Mouse (Mus musculus) stomach, embryonic 15.5 days (tissue): ENCODE data around the gene Gm4553. TPM values are rescaled to one million over a fixed set of nuclear protein-coding genes. Genes with fewer than 3 reads are reported as not detected.
"Not testable (repeated sequence)": the region's sequence is repeated elsewhere in the genome, so short reads cannot be mapped to it uniquely, and the experiment has no call there.

ENCODE experiments used
- ATAC-seq: fragments of 200-750 bp; cut with Nextera tagmentation; 2 replicates; pipeline ENCODE4 v1.8.0; 2017; ENCODE audit warnings: low read depth, moderate number of reproducible peaks, moderate TSS enrichment; ENCODE audit not compliant: insufficient read depth, low FRiP score
- H3K27ac ChIP-seq: fragments of 300-500 bp; sonication (generic); 2 replicates; pipeline ENCODE4 v1.5.1; 2015; ENCODE audit warnings: mild to moderate bottlenecking, inconsistent platforms
- H3K27me3 ChIP-seq: fragments of 300-500 bp; sonication (generic); replicated peaks from 2 replicates; pipeline ENCODE4 v1.6.1; 2015; ENCODE audit warnings: inconsistent platforms
- H3K36me3 ChIP-seq: fragments of 300-500 bp; sonication (generic); 2 replicates; pipeline ENCODE4 v1.6.1; 2015; ENCODE audit warnings: inconsistent platforms
- H3K4me1 ChIP-seq: fragments of 300-500 bp; sonication (generic); 2 replicates; pipeline ENCODE4 v1.6.1; 2015; ENCODE audit warnings: inconsistent platforms
- H3K4me2 ChIP-seq: fragments of 300-500 bp; sonication (generic); 2 replicates; pipeline ENCODE4 v1.6.1; 2015; ENCODE audit warnings: mild to moderate bottlenecking, inconsistent platforms
- H3K4me3 ChIP-seq: fragments of 300-500 bp; sonication (generic); replicated peaks from 2 replicates; pipeline ENCODE4 v1.5.1; 2015; ENCODE audit warnings: inconsistent platforms
- H3K9ac ChIP-seq: fragments of 300-500 bp; sonication (generic); 2 replicates; pipeline ENCODE4 v1.6.1; 2015; ENCODE audit warnings: inconsistent platforms
- H3K9me3 ChIP-seq: fragments of 300-500 bp; sonication (generic); 2 replicates; pipeline ENCODE4 v1.6.1; 2016; ENCODE audit warnings: inconsistent platforms
- WGBS: fragments of 180-500 bp; shearing (Covaris S2); methylation state at CpG from one replicate; pipeline ENCODE4 v1.1.7; 2015; 5-methylcytosine and 5-hydroxymethylcytosine counted together
- polyA plus RNA-seq: library from polyadenylated mRNA; unstranded; fragments of >200 nt; fragmentation: Nextera tagmentation; extraction: Ambion mirVana; gene quantifications from 2 replicates; pipeline ENCODE4 v1.2.1, GENCODE M21; 2015

The Gm4553 gene
- not detected in 2 replicates for polyA plus RNA-seq

DNA sequence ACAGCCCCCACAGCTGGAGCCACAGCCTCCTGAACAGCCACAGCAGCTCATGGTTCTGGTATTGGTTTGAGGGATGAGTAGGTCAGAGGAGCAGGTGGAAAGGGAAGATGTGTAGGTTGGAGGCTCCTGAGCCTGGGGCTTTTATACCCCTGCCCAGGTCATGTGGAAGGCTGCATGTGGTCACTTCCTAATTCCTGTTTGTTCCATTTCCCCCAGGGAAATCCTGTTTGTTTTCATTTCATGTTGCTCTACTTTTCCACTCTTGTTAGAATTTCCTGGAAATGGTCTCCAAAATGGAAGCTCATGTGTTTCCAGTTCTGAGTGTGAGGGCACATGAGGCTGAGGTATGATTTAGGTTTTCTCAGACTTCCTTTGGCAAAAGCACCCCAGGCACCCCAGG lies at the start of gene Gm4553:
Gm4553 (minus strand) TSS at position 101 of the 400 bp plus-strand sequence.
- not testable (repeated sequence) for H3K36me3 ChIP-seq, H3K4me1 ChIP-seq, H3K27ac ChIP-seq, H3K4me2 ChIP-seq, H3K27me3 ChIP-seq, ATAC-seq, H3K9ac ChIP-seq, H3K9me3 ChIP-seq, H3K4me3 ChIP-seq

DNA sequence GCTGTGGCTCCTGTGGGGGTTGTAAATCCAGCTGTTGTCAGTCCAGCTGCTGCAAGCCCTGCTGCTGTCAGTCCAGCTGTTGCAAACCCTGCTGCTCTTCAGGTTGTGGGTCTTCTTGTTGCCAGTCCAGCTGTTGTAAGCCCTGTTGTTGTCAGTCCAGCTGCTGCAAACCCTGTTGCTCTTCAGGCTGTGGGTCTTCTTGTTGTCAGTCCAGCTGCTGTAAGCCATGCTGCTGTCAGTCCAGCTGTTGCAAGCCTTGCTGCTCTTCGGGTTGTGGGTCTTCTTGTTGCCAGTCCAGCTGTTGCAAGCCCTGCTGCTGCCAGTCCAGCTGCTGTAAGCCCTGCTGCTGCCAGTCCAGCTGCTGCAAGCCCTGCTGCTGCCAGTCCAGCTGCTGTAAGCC lies 46.6 kb upstream of the Gm4553 start:
- not testable (repeated sequence) for ATAC-seq, H3K4me1 ChIP-seq, H3K9me3 ChIP-seq, H3K36me3 ChIP-seq, H3K4me2 ChIP-seq, H3K4me3 ChIP-seq, H3K9ac ChIP-seq, H3K27ac ChIP-seq, H3K27me3 ChIP-seq
- WGBS = 55% methylated on average over 1 of the region's 1 CpGs

DNA sequence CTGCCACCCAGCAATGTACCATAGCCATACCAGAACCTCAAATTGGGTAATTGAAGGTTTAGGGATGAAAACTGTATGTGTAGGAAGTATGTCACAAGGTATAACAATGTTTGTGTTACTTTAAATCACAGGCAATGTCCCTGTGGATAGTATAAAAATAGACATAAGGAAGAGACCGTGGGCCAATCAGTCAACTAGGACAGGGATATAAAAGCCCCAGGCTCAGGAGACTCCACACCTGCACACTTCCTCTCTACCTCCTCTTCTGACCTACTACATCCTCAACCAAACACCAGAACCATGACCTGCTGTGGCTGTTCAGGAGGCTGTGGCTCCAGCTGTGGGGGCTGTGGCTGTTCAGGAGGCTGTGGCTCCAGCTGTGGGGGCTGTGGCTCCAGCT lies 46.0 kb upstream of the Gm4553 start, which contains the start of gene Gm7579:
Gm7579 (plus strand) TSS at position 301 of the 400 bp plus-strand sequence.
- Histone ChIP-seq H3K27ac (no peak within 1 kb of the TSS), H3K9me3 (no peaks in the 10 kb centered on the region), H3K4me2 (no peak within 1 kb of the TSS), H3K36me3 (no peaks in the 10 kb centered on the region), H3K4me3 (no peak within 1 kb of the TSS), H3K4me1 (no peaks in the 10 kb centered on the region), H3K9ac (no peak within 1 kb of the TSS), H3K27me3 (no peaks in the 10 kb centered on the region)
- ATAC-seq = no peak
- WGBS = 70% methylated on average over 1 of the region's 1 CpGs

DNA sequence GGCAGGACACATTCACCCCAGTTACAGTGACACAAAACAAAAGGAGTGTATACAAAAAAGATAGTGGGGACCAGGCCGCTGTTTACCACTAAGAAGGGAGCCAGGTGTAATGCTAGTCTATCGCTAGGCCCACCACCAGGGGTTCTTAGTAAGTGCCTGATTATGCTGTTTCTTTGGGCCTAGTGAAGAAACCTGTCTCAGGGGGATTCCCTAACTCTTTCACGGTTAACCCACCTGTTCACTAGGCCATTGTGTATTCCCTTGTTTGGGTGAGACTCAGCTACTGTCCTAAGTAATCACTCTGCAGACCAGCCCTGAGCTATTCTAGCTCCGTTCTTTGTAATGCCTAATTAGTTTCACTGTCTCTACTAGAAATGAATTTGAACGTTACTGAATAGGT lies 41.4 kb upstream of the Gm4553 start:
- not testable (repeated sequence) for H3K4me3 ChIP-seq, H3K9ac ChIP-seq, H3K4me1 ChIP-seq, H3K27ac ChIP-seq, H3K27me3 ChIP-seq, H3K4me2 ChIP-seq, H3K9me3 ChIP-seq, ATAC-seq, H3K36me3 ChIP-seq
- 80% methylated on average over 5 of the region's 5 CpGs for WGBS

DNA sequence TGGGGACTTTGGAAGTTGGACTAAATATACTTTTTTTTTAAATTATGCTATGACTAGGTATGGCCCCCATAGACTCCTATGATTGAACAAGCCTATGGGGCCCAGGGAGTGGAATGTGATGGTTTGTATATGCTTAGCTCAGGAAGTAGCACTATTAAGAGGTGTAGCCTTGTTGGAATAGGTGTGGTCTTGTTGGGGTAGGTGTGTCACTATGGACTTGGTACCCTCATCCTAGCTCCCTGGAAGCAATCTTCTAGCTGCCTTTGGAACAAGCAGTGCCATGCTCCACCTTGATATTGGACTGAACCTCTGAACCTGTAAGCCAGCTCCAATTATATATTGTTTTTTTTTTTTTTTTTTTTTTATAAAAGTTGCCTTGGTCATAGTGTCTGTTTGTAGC lies 39.9 kb upstream of the Gm4553 start:
- H3K9ac ChIP-seq = no peak overlapping the region
- H3K27me3 ChIP-seq = no peaks in the 10 kb centered on the region
- no peak overlapping the region for H3K4me2 ChIP-seq
- H3K4me1 ChIP-seq = no peaks in the 10 kb centered on the region
- no peak overlapping the region for H3K4me3 ChIP-seq
- H3K27ac ChIP-seq = no peak overlapping the region
- no peak for ATAC-seq
- H3K36me3 ChIP-seq = no peaks in the 10 kb centered on the region
- H3K9me3 ChIP-seq = no peaks in the 10 kb centered on the region

DNA sequence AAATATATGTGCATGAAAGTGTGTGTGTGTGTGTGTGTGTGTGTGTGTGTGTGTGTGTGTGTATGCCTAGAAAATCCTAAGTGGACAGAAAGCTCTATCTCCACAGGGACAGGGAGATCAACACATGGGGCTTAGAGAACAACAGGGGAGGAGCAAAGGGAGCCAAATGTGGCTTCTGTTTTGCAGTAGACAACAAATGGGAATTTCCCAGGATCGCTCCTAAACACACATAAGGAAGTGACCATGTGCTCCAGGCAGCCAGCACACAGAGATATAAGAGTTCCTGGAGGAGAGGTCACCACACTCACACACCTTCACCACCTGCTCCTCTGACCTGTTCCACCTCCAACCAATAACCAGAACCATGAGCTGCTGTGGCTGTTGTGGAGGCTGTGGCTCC lies 35.5 kb upstream of the Gm4553 start, which contains the start of gene Krtap5-3:
Krtap5-3 (plus strand) TSS at position 301 of the 400 bp plus-strand sequence.
- no peaks in the 10 kb centered on the region for H3K4me1 ChIP-seq
- no peak within 1 kb of the TSS for H3K4me2 ChIP-seq
- H3K36me3 ChIP-seq = no peaks in the 10 kb centered on the region
- no peaks in the 10 kb centered on the region for H3K9me3 ChIP-seq
- H3K27ac ChIP-seq = no peak within 1 kb of the TSS
- no peak for ATAC-seq
- no peak within 1 kb of the TSS for H3K4me3 ChIP-seq
- 42% methylated on average over 1 of the region's 1 CpGs for WGBS
- no peak within 1 kb of the TSS for H3K9ac ChIP-seq
- no peaks in the 10 kb centered on the region for H3K27me3 ChIP-seq

DNA sequence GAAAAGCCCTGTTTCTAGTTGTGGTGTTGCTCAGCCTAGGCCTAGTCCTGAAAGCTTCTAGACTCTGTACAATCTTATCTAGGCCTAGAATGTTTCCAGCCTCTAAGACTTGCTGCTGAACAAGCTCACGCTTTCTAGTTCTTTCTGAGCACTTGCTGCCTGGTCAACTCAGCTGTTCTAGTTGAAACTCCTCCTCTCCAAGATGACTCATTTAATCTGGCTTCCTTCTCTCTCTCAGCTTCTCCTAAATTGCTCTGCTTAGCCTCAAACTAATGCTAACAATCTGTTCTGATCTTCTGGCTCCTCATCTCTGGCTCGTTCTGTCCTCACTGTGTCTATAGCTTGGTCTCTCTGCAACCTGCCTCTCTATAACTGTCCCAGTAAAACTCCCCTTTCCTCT lies 33.2 kb upstream of the Gm4553 start:
- WGBS = 68% methylated on average over 2 of the region's 2 CpGs
- no peak overlapping the region for H3K4me2 ChIP-seq
- no peaks in the 10 kb centered on the region for H3K9me3 ChIP-seq
- no peak overlapping the region for H3K4me3 ChIP-seq
- no peak overlapping the region for H3K27ac ChIP-seq
- no peak for ATAC-seq
- H3K27me3 ChIP-seq = no peaks in the 10 kb centered on the region
- H3K36me3 ChIP-seq = no peaks in the 10 kb centered on the region
- H3K4me1 ChIP-seq = no peaks in the 10 kb centered on the region
- H3K9ac ChIP-seq = no peak overlapping the region

DNA sequence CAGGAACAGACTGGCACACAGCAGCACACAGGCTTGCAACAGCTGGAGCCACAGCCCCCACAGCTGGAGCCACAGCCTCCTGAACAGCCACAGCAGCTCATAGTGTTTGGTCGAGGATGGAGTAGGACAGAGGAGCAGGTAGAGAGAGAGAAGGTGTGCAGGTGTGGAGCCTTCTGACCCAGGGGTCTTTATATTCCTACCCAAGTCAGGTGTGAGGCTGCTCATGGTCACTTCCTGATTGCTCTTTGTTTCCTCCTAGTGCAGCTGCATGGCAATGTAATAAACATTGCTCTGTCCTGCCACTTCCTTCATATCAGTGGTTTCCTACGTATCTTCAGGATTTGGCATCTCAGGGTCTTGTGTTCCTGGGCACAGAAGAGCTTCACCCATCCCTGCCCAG lies 24.8 kb upstream of the Gm4553 start, which contains the start of gene Gm10153:
Gm10153 (minus strand) TSS at position 101 of the 400 bp plus-strand sequence.
- H3K36me3 ChIP-seq = no peaks in the 10 kb centered on the region
- 34% methylated on average over 2 of the region's 2 CpGs for WGBS
- H3K27me3 ChIP-seq = no peaks in the 10 kb centered on the region
- no peak within 1 kb of the TSS for H3K4me2 ChIP-seq
- H3K4me1 ChIP-seq = no peaks in the 10 kb centered on the region
- no peak within 1 kb of the TSS for H3K4me3 ChIP-seq
- H3K9me3 ChIP-seq = no peaks in the 10 kb centered on the region
- no peak within 1 kb of the TSS for H3K9ac ChIP-seq
- ATAC-seq = no peak
- no peak within 1 kb of the TSS for H3K27ac ChIP-seq

DNA sequence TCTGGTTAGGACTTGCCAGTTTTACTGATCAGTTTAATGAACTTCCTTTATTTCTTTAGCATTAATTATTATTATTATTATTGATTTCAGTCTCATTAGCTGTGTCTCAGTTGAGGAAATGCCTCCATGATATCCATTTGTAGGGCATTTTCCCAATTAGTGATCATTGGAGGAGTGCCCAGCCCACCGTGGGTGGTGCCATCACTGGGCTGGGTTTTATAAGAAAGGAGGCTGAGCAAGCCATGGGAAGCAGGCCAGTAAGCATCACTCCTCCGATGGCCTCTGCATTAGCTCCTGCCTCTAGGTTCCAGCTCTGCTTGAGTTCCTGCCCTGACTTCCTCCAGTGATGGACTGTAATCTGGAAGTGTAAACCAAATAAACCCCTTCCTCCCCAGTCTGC lies 22.6 kb upstream of the Gm4553 start:
- Histone ChIP-seq H3K4me1 (no peaks in the 10 kb centered on the region), H3K4me3 (no peak overlapping the region), H3K9me3 (no peaks in the 10 kb centered on the region), H3K4me2 (no peak overlapping the region), H3K36me3 (no peaks in the 10 kb centered on the region), H3K9ac (no peak overlapping the region), H3K27me3 (no peaks in the 10 kb centered on the region), H3K27ac (no peak overlapping the region)
- no peak for ATAC-seq
- 70% methylated on average over 2 of the region's 2 CpGs for WGBS

DNA sequence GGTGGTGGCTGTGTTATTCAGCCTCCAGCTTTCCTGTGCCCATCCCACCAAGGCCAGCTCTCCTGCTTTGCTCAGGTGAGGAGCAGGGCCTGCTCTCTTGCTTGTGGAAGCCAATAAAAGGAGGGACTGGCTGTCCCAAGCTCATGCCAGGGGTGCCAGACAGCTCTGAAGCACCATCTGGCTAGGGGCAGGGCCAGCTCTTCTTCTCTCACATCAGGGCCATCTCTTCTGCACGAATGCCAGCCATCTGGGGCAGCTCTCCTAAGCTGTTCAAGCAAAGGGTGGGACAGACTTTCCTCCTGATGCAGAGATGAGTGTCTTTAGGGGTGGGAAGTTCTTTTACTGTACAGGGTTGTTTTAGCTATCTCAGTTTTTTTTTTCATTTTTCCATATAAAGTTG lies 15.5 kb upstream of the Gm4553 start:
- H3K27ac ChIP-seq = no peak overlapping the region
- ATAC-seq = no peak
- no peaks in the 10 kb centered on the region for H3K36me3 ChIP-seq
- H3K4me2 ChIP-seq = no peak overlapping the region
- WGBS = 25% methylated on average over 1 of the region's 1 CpGs
- no peaks in the 10 kb centered on the region for H3K27me3 ChIP-seq
- no peak overlapping the region for H3K4me3 ChIP-seq
- no peak overlapping the region for H3K9ac ChIP-seq
- no peaks in the 10 kb centered on the region for H3K4me1 ChIP-seq
- H3K9me3 ChIP-seq = no peaks in the 10 kb centered on the region

DNA sequence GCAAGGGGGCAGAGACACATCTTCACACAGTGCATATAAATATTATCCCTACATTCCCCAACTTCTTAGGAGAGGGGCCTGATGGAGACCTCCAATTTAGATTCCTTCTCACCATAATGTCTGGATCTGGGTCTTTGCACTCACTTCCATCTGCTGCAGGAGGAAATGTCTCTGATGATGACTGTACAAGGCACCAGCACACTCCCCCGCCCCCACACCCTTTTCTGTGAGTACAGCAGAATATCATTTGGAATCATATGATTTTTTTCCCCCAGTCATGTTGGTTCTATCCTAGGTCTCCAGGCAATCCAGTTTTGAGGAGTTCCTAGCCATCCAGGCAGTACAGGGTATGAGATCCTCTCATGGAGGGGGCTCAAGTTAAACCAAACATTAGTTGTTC lies 13.1 kb upstream of the Gm4553 start:
- no peak for ATAC-seq
- 76% methylated on average over 1 of the region's 1 CpGs for WGBS
- Histone ChIP-seq H3K27me3 (no peaks in the 10 kb centered on the region), H3K27ac (no peak overlapping the region), H3K9ac (no peak overlapping the region), H3K9me3 (no peaks in the 10 kb centered on the region), H3K4me2 (no peak overlapping the region), H3K4me3 (no peak overlapping the region), H3K4me1 (no peaks in the 10 kb centered on the region), H3K36me3 (no peaks in the 10 kb centered on the region)

DNA sequence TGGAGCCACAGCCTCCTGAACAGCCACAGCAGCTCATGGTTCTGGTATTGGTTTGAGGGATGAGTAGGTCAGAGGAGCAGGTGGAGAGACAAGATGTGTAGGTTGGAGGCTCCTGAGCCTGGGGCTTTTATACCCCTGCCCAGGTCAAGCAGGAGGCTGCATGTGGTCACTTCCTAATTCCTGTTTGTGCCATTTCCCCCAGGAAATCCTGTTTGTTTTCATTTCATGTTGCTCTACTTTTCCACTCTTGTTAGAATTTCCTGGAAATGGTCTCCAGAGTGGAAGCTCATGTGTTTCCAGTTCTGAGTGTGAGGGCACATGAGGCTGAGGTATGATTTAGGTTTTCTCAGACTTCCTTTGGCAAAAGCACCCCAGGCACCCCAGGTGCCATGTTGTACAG lies 10.4 kb upstream of the Gm4553 start, which contains the start of gene Krtap5-2:
Krtap5-2 (minus strand) TSS at position 101 of the 400 bp plus-strand sequence.
- not testable (repeated sequence) for H3K27me3 ChIP-seq, H3K4me3 ChIP-seq, H3K9ac ChIP-seq, H3K4me2 ChIP-seq, H3K27ac ChIP-seq, ATAC-seq, H3K36me3 ChIP-seq, H3K9me3 ChIP-seq, H3K4me1 ChIP-seq

DNA sequence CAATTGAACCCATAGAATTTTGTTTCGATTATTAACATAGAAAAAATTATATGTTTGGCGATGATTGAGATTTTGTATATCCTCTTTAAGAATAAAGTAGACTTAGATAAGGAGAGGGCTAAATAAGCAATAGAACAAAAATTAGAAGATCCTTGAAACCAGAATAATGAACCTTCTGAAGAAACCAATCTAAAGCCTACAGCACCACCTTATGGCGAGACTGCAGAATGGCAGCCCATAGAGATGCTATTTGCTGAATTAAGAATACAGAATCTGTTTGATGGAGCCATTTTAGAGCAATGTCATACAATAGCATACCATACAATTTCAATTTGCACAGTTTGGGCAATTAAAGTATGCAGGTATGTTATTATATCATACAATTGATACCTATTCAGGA lies 4.3 kb upstream of the Gm4553 start:
- 49% methylated on average over 3 of the region's 3 CpGs for WGBS
- H3K4me3 ChIP-seq = no peak overlapping the region
- H3K4me2 ChIP-seq = no peak overlapping the region
- no peaks in the 10 kb centered on the region for H3K27me3 ChIP-seq
- no peaks in the 10 kb centered on the region for H3K9me3 ChIP-seq
- H3K36me3 ChIP-seq = no peaks in the 10 kb centered on the region
- H3K27ac ChIP-seq = no peak overlapping the region
- no peak for ATAC-seq
- no peaks in the 10 kb centered on the region for H3K4me1 ChIP-seq
- H3K9ac ChIP-seq = no peak overlapping the region
